Mouse (Mus musculus) lung, adult 2 months (tissue): ENCODE data around the gene Pkdrej.

Source experiments
- CTCF ChIP-seq: fragments of 200-500 bp; IDR thresholded peaks from 2 replicates; pipeline ENCODE4 v1.5.1; 2011; ENCODE audit warnings: mild to moderate bottlenecking, low read length, control low read depth; ENCODE audit not compliant: insufficient read depth
- POLR2A ChIP-seq: fragments of 200-500 bp; IDR thresholded peaks from 2 replicates; pipeline ENCODE4 v1.6.1; 2011; ENCODE audit warnings: low read depth, mild to moderate bottlenecking, control low read depth, low read length, borderline replicate concordance; ENCODE audit errors: extremely low read depth

DNA sequence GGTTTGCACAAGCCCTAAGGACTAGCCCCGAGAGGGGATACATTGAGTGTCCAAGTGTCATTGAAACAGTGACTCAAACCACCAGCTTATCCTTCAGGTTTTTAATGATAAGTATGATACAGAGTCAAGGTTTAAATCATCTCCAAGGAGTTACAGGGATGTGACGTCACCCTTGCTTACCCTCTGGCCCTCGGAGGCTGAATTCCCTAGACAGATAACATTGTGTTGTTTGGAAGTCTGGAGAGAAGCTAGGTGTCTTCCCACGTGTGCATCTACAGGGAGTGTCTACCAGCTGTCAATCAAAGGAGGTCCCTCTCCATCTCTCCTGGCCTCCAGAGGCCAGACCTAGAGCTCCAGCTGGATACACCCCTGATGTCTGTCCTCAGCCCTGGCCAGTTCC lies 14.6 kb downstream of the Pkdrej start:
- no peak for TF ChIP-seq CTCF
- no peak for TF ChIP-seq POLR2A
